Mouse (Mus musculus) midbrain, embryonic 10.5 days (tissue): ENCODE measurements at regions not wholly inside any gene's neighbourhood (a gene's known extent, or its start where the extent isn't known, plus 50 kb on each side); places are given as distances from the start of the nearest gene placed in this dataset.

Experiments
- DNase-seq: peaks from one replicate; pipeline ENCODE4 v3.0.0-alpha.2; 2017; ENCODE audit warnings: low spot score
- H3K27ac ChIP-seq: fragments of 300-500 bp; sonication (generic); replicated peaks from 2 replicates; pipeline ENCODE4 v1.5.1; 2016; ENCODE audit warnings: mild to moderate bottlenecking
- H3K27me3 ChIP-seq: fragments of 300-500 bp; sonication (generic); 2 replicates; pipeline ENCODE4 v1.6.1; 2016; ENCODE audit warnings: low read depth, mild to moderate bottlenecking; ENCODE audit not compliant: poor library complexity, severe bottlenecking
- H3K36me3 ChIP-seq: fragments of 300-500 bp; sonication (generic); 2 replicates; pipeline ENCODE4 v1.6.1; 2016; ENCODE audit warnings: mild to moderate bottlenecking, moderate library complexity
- H3K4me1 ChIP-seq: fragments of 300-500 bp; sonication (generic); 2 replicates; pipeline ENCODE4 v1.6.1; 2016
- H3K4me3 ChIP-seq: fragments of 300-500 bp; sonication (generic); 2 replicates; pipeline ENCODE4 v1.5.1; 2016; ENCODE audit warnings: mild to moderate bottlenecking, moderate library complexity
- H3K9me3 ChIP-seq: fragments of 300-500 bp; sonication (generic); replicated peaks from 2 replicates; pipeline ENCODE4 v1.6.1; 2016; ENCODE audit warnings: mild to moderate bottlenecking
- WGBS: fragments of 180-500 bp; shearing (Covaris S2); methylation state at CpG from one replicate; pipeline ENCODE4 v1.1.7; 2016; 5-methylcytosine and 5-hydroxymethylcytosine counted together

DNA sequence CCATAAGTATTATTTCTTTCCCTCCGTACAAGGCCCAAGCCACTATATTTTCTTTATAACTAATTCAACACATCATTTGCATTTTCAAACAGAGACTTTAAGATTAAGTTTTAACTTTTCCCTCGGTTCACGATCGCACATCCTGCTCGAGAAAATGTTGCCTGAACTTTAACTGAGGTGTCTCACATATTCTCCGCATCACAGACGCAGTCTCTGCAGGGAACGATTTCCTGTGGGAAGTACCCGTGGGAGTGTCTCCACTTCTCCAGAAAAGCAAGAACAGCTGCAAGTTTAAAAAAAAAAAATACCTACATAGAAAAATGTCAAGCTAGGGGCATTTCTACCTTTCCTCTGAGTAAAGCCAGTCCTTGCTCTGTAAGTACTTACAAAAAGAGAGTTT is 581.2 kb downstream of the Efna5 start:
- Histone ChIP-seq H3K27ac (no peak overlapping the region), H3K9me3 (no peaks in the 10 kb centered on the region), H3K27me3 (no peaks in the 10 kb centered on the region), H3K36me3 (no peaks in the 10 kb centered on the region), H3K4me3 (no peak overlapping the region), H3K4me1 (no peaks in the 10 kb centered on the region)
- 75% methylated on average over 9 of the region's 9 CpGs for WGBS
- no peak for DNase-seq

DNA sequence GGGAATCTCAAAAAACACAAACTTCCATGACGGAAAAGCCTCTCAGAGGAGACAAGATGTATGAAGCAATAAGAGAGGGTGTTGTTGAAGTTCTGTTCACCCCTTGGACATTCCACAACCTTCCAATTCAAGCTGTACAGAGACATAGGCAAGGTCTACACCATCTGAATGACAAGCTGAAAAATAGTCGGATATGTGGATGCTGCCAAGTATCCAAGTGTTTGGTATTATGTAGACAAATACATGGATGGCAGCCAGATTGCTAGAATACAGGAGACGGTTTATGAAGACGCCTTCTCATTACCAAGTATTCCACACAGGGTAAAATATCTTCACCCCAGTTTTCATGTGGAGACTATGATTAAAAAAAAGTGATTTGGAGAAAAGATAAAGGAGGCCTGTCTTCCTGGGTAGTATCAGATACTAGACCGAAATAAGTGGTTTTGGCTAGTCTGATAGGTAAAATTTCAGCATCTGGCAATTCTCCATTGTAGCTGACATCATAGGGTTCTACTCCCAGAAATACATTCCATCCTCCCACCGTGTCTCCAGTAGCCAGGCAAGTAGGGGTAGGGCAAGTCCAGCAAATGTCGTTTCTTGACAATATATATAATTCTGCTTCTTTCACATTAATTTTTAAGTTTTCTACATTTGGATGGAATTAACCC is 583.6 kb downstream of the Efna5 start:
- H3K27ac ChIP-seq: no peak overlapping the region
- H3K9me3 ChIP-seq: no peaks in the 10 kb centered on the region
- H3K27me3 ChIP-seq: no peaks in the 10 kb centered on the region
- 87% methylated on average over 7 of the region's 7 CpGs for WGBS
- H3K4me3 ChIP-seq: no peak overlapping the region
- DNase-seq: no peak
- H3K4me1 ChIP-seq: no peaks in the 10 kb centered on the region
- H3K36me3 ChIP-seq: no peaks in the 10 kb centered on the region

DNA sequence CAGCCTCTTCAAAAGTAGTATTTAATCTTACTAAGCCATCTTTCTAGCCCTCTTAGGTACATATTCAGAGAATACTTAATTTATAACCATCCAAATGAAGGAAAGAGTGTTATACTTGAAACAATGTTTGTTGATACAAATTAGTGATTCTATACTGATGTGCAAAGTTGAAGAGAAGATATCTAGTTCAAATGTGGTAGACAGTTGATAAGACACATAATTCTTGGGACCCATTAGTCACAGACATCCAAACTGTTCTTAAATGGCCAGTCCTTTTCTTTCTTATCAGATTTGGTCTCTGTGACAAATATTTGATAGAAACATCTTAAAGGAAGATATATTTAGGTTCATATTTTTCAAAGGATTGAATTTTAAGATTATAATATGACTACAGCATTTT is 585.7 kb downstream of the Efna5 start:
- no peak overlapping the region for H3K4me3 ChIP-seq
- no peaks in the 10 kb centered on the region for H3K27me3 ChIP-seq
- no peaks in the 10 kb centered on the region for H3K9me3 ChIP-seq
- DNase-seq: no peak
- no peak overlapping the region for H3K27ac ChIP-seq
- no peaks in the 10 kb centered on the region for H3K36me3 ChIP-seq
- H3K4me1 ChIP-seq: no peaks in the 10 kb centered on the region

DNA sequence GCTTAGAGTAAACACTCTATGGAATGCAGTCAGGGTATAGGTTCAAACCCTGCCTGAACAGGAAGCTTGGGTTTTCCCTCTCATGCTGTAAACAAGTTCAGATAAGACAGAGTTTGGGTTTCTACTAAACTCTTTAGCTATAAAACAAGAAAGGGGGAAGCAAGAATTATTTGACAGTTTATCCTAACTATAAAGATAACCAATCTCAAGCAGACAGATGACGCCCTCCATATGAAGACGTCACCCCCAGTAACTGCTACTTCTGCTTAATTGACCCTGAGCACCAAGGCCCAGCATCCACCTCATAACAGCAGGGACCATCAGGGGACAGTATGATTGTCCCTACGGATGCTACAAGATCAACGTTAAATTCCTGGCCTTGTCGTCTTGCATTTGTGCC is 588.4 kb downstream of the Efna5 start:
- no peaks in the 10 kb centered on the region for H3K9me3 ChIP-seq
- H3K4me1 ChIP-seq: no peaks in the 10 kb centered on the region
- no peaks in the 10 kb centered on the region for H3K27me3 ChIP-seq
- no peak overlapping the region for H3K27ac ChIP-seq
- no peak for DNase-seq
- 88% methylated on average over 5 of the region's 5 CpGs for WGBS
- H3K4me3 ChIP-seq: no peak overlapping the region
- no peaks in the 10 kb centered on the region for H3K36me3 ChIP-seq

DNA sequence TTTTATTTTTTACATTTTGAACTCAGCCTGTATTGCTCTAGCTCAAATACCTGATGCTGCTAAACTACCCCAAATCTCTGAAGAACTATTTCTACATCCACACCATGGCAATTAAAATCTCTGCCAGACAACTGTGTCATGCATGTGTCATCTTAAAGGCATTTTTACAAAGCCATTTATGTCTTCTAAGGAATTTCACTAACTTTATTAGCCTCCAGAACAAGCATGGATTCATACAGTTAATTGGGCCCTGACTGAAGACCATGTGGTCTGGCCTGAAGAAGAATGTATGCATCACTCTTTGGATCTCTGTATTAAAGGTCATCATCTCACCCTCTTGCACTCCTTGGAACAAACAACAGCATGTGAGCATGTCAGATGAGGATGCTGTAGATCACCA is 593.5 kb downstream of the Efna5 start:
- no peak overlapping the region for H3K4me3 ChIP-seq
- H3K4me1 ChIP-seq: no peaks in the 10 kb centered on the region
- no peaks in the 10 kb centered on the region for H3K27me3 ChIP-seq
- H3K36me3 ChIP-seq: no peaks in the 10 kb centered on the region
- no peaks in the 10 kb centered on the region for H3K9me3 ChIP-seq
- no peak overlapping the region for H3K27ac ChIP-seq
- no peak for DNase-seq

DNA sequence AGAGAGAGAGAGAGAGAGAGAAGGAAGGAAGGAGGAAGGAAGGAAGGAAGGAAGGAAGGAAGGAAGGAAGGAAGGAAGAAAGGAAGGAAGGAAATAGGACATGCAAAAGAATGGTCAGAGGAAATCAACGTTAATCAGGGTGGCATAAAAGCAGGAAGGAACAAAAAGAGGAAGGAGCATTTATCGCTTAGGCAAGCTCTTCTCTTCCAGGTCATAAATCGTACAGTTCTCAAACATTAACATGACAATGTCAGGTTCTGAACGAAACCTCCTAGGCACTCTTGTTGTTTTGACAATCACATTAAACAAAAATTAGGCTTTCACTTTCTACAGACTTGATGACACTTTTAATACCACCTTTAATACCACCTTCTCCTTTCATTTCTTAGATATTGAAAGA is 594.0 kb downstream of the Efna5 start:
- H3K36me3 ChIP-seq: no peaks in the 10 kb centered on the region

DNA sequence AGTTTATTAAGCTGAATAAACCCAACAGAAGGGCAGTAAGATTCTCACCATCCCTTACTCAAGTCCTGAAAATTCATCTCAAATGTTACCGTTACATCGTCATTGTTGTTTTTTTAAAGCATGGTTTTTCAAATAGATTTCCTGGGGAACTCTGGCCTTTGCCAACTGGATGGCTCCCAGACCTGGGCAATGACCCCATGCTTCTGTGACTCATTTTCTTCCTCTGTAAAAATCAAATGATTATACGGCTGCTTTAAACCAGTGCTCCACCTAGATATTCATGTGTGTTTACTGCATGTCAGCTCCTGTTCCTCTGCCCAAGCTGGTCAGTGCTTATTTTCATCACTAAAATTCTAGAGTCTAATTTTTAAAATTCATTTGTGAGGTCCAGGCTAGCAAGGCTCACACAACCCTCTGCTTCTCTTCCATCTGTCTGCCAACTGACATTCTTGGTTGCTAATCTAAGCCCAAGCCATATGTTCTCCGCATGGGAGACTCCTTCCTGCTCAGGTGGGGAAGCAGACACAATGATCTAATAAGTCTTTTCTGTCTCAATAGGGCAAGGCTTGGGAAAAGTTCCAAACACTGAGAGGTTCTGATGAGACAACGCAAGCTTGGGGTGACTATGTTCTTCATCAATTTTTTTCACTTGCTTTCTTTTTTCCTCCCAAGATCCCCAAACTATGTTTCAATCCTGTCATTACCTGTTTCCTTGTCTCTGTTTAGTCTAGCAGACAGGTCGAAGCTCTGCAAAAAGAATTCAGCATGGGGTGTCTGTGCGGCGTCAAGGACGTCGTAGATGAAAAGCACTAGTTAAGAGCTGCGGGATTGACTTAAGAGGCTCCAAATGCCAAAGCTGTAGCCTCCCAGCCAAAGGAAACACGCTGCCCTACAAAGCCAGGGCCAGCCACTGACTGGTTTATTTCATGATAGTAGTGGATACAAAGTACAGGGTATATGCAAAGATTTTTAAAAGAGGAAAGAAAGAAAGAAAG is 594.7 kb downstream of the Efna5 start:
- 88% methylated on average over 12 of the region's 12 CpGs for WGBS
- H3K27ac ChIP-seq: no peak overlapping the region

More for the DNA sequence above, 594.0 kb downstream of the Efna5 start:
- H3K27me3 ChIP-seq: no peaks in the 10 kb centered on the region
- H3K4me1 ChIP-seq: no peaks in the 10 kb centered on the region
- H3K4me3 ChIP-seq: no peak overlapping the region
- no peak for DNase-seq
- no peaks in the 10 kb centered on the region for H3K9me3 ChIP-seq
- WGBS: 89% methylated on average over 4 of the region's 4 CpGs
- no peak overlapping the region for H3K27ac ChIP-seq

DNA sequence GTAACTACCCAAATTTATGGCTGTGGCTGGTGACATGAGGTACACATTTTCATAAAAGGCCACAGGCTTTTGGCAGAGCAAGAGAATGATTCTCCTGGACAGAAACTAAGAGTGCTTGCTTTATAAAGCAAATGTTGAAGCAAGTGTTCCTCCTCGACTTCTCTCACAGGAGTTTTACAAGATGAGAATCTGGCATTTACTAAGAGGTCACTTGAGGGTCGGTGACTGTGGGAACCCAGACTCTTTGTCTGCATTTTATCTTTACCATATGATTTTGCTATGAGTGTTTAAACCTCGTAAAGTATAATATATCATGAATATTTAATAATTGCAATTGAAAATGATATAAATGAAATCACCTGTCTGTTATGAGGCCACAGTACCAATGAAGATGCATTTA is 600.9 kb downstream of the Efna5 start:
- Histone ChIP-seq H3K27me3 (no peaks in the 10 kb centered on the region), H3K36me3 (no peaks in the 10 kb centered on the region), H3K4me3 (no peak overlapping the region), H3K4me1 (no peaks in the 10 kb centered on the region), H3K9me3 (no peaks in the 10 kb centered on the region), H3K27ac (no peak overlapping the region)
- DNase-seq: no peak
- WGBS: 71% methylated on average over 3 of the region's 3 CpGs

More for the DNA sequence above, 594.7 kb downstream of the Efna5 start:
- H3K4me1 ChIP-seq: no peaks in the 10 kb centered on the region
- no peaks in the 10 kb centered on the region for H3K9me3 ChIP-seq
- no peaks in the 10 kb centered on the region for H3K36me3 ChIP-seq
- no peak for DNase-seq
- H3K4me3 ChIP-seq: no peak overlapping the region
- H3K27me3 ChIP-seq: no peaks in the 10 kb centered on the region

DNA sequence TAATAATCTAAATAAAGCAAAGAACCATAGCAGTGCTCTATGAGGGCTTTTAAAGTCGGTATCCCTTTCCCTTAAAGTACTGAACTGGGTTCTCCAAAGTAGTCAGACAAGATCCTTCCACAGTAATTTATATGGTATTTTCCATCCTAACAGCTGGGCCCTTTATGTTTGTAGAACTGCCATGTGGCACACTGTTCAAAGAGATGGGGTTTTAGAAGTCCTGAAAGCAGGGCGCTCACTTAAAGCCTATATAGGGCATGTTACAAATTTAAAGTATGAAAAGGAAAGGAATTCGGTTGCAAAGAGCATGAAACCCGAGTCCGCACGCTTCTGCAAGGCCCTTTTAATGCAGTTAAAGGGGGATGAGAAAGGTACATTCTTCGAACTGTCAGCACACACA is 609.7 kb downstream of the Efna5 start:
- no peak overlapping the region for H3K4me3 ChIP-seq

DNA sequence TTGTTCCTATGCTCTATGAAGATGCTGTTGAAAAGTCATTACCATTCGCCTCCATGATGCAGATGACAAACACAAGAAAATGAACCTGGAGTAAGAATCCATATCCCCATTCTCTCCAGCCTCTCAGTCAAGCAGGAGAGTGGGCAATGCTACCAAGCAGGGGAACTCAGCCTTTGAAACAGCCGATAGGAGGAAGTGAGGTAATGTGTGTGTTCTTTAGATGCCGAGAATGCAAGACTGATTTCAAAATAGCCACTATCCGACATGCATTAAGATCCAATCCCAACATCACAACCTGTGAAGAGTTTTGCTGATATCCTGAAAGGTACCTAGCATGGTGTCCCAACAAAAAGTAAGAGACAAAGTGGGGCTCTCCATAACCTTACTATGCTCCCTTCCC is 611.8 kb downstream of the Efna5 start:
- H3K4me1 ChIP-seq: no peaks in the 10 kb centered on the region
- WGBS: 94% methylated on average over 4 of the region's 4 CpGs
- H3K27ac ChIP-seq: no peak overlapping the region
- no peak overlapping the region for H3K4me3 ChIP-seq
- DNase-seq: no peak
- no peaks in the 10 kb centered on the region for H3K27me3 ChIP-seq
- H3K36me3 ChIP-seq: no peaks in the 10 kb centered on the region
- H3K9me3 ChIP-seq: no peaks in the 10 kb centered on the region

More for the DNA sequence above, 609.7 kb downstream of the Efna5 start:
- Histone ChIP-seq H3K27me3 (no peaks in the 10 kb centered on the region), H3K36me3 (no peaks in the 10 kb centered on the region), H3K4me1 (no peaks in the 10 kb centered on the region), H3K27ac (no peak overlapping the region), H3K9me3 (no peaks in the 10 kb centered on the region)
- DNase-seq: no peak
- WGBS: 82% methylated on average over 7 of the region's 7 CpGs

DNA sequence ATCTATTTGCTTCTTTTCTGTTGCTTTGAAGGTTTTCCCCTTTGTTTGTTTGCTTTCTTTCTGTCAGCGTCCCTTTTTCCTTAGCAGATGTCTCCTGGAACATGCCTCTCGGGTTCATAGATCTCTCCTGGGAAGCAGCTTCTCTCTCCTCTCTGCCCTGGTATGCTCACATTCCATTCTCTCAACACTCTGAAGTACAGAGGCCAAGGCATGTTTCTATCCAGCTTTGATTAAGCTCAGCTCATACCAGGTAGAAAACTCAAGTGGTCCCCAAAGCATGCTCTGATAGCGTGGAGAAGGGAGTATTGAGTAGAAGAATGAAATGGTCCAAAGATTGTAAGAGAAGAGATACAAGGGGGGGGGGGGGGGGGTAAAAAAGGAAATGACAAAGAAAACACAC is 627.7 kb downstream of the Efna5 start:
- WGBS: 57% methylated on average over 3 of the region's 3 CpGs
- H3K27ac ChIP-seq: no peak overlapping the region
- H3K4me3 ChIP-seq: no peak overlapping the region
- no peak for DNase-seq
- H3K27me3 ChIP-seq: no peaks in the 10 kb centered on the region
- H3K4me1 ChIP-seq: peaks cover 8% of the 10 kb centered on the region
- H3K36me3 ChIP-seq: no peaks in the 10 kb centered on the region
- no peaks in the 10 kb centered on the region for H3K9me3 ChIP-seq

DNA sequence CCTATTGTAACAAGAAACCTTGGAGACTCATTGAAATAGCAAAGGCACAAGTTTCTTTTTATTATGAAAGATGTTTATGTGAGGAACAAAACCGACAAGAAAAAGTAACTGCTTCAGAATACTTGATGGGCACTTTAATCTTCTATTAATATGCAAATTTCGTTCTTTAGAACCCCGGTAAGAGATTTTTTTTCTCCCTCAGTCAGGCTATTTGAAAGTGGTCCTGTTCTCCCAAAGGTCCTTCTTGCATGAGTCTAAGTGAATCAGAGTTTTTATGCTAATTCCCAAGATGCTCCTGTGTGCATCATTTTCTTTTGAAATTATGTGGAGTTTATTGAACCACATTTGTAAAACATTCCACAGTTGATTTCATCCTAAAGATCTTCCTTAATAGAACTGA is 633.1 kb downstream of the Efna5 start:
- Histone ChIP-seq H3K4me1 (peaks cover 31% of the 10 kb centered on the region), H3K4me3 (no peak overlapping the region), H3K9me3 (no peaks in the 10 kb centered on the region), H3K27me3 (no peaks in the 10 kb centered on the region), H3K27ac (peak overlapping the region; percentile 28), H3K36me3 (no peaks in the 10 kb centered on the region)
- DNase-seq: no peak
- 12% methylated on average over 3 of the region's 3 CpGs for WGBS

DNA sequence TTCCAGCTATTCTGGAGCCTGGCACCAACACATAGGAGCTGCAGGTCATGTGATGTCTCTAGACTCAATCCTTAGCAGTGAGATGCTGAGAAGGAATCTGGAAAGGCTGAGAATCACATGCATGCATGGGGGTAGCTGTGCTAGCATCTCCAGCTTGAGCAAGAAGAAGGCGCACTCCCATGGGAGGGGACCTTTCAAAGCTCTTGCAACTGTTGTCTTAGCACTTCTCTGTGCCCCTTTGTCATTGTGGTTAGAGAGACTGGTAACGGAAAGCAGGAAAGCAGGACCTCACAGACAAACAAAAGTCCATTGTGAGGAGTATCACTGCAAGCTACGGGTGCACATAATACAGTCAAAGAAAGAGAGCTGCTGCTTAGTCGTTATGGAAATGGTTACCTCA is 634.5 kb downstream of the Efna5 start:
- Histone ChIP-seq H3K9me3 (no peaks in the 10 kb centered on the region), H3K27me3 (no peaks in the 10 kb centered on the region), H3K4me3 (no peak overlapping the region), H3K4me1 (peaks cover 31% of the 10 kb centered on the region), H3K27ac (peak overlapping the region; percentile 74), H3K36me3 (no peaks in the 10 kb centered on the region)
- DNase-seq: peak; percentile 22
- 20% methylated on average over 4 of the region's 4 CpGs for WGBS
